Mouse (Mus musculus) cerebellum, adult 2 months (tissue): ENCODE measurements at regions not wholly inside any gene's neighbourhood (a gene's known extent, or its start where the extent isn't known, plus 50 kb on each side); places are given as distances from the start of the nearest gene placed in this dataset.

Source experiments
- CTCF ChIP-seq: fragments of 200-500 bp; IDR thresholded peaks from 2 replicates; pipeline ENCODE4 v1.5.1; 2011; ENCODE audit warnings: low read depth, mild to moderate bottlenecking, control low read depth, low read length, moderate library complexity, borderline replicate concordance; ENCODE audit not compliant: insufficient read depth
- POLR2A ChIP-seq: fragments of 200-500 bp; IDR thresholded peaks from 2 replicates; pipeline ENCODE4 v1.6.1; 2011; ENCODE audit warnings: low read length, control low read depth, borderline replicate concordance; ENCODE audit not compliant: insufficient read depth

- TF ChIP-seq CTCF = no peak
- no peak for TF ChIP-seq POLR2A
These were observed 104.1 kb upstream of the Rnaseh2b start for GRCm38 (mm10) chr14:62188147-62188885.
